Mouse (Mus musculus) adrenal gland, adult 10 weeks (tissue): ENCODE data around the gene Gabbr2. TPM values are rescaled to one million over a fixed set of nuclear protein-coding genes. Genes with fewer than 3 reads are reported as not detected.

Experiments
- polyA plus RNA-seq: library from polyadenylated mRNA; stranded (reverse); fragments of 350-450 nt; fragmentation: Illumina TruSeq; extraction: RNeasy Lipid Tissue Mini Kit (QIAGEN cat#74804); gene quantifications from one replicate; pipeline ENCODE4 v1.2.3, GENCODE M21; 2014; ENCODE audit warnings: low read depth, low replicate concordance

The Gabbr2 gene
- polyA plus RNA-seq, result 0.12 TPM

DNA sequence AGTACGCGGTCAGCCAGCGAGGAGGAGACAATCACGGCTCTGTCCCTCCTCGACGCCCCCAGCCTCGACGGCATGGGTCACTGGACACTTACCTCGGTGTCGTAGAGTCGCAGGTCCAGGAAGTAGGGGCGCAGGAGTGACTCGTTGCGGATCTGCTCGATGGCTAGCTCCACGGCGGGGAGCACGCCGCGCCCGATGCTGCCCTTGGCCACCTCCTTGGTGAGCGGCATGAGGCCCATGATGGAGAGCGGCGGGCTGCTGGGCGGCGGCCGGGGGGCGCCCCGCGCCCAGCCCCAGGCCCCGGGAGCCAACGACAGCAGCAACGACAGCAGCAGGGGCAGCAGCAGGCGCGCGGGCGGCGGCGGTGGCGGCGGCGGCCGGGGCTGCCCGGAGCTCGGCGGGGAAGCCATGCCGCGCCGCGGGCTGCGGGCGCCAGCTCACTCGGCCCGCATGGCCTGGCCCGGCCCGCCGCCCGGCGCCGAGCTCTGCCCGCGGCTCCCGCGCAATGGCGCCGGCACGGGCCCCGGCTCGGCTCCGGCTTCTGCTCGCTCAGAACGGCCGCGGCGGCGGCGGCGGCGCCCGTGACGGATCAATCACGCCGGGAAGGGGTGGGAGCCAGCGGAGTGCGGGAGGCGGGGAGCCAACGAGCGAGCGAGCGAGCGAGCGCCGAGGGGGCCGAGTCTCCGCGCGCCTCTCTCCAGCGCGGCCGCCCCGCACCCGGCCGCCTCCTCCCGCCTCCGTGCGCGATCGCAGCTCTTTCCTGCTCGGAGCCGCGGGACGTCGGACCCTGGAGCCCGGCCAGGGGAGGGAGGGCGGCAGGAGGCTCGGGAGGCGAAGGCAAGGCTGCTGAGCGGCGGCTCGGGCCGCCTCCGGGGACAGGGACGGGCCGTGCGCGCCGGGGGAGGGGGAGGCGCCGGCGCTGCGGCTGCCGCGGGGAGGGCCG is at the start of gene Gabbr2:
Gabbr2 (minus strand) TSS at position 858 of the 943 bp plus-strand sequence.

DNA sequence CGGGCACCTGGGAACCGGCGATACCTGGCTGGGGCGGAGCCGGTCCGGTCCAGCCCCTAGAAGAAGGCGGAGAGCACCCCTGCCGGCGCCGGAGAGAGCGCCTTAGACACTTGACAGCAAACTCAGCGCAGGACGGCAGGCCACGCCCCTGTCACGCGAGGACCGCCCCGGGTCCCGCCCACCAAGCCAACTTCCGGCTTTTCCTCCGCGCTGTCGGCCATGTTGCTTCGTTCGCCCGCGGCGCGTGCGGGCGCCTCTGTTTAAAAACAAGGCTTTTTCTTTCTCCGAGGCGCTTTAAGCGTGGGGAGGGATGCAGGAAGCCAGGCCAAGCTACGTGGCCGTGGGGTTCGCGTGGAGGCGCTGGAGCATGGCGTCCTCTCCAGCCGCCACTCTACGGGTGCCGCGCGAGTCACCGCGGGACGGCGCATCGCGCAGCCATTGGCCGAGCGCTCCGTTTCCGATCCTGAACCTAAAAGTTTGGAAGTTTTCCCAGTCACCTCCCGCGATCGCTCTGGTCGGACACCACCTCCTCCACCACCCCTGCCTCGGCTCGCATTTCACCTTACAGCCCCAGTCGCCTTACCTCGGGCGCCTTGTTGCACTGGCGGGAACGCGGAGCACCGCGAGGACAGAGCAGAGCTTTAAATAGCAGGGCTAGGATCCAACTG is 341.5 kb downstream of the Gabbr2 start, which contains the start of gene Tbc1d2:
Tbc1d2 (minus strand) TSS at position 124 of the 668 bp plus-strand sequence.

Other genes with a start within 250 kb of the Gabbr2 start
- not detected for gene Anks6, start 65.6 kb upstream of the Gabbr2 start, polyA plus RNA-seq
- gene Galnt12, start 100.0 kb upstream of the Gabbr2 start, polyA plus RNA-seq, result 0.82 TPM
- gene Col15a1, start 216.3 kb upstream of the Gabbr2 start, polyA plus RNA-seq, result 24.1 TPM